Mouse (Mus musculus): Measurements from ENCODE around the gene Cmss1.

DNA sequence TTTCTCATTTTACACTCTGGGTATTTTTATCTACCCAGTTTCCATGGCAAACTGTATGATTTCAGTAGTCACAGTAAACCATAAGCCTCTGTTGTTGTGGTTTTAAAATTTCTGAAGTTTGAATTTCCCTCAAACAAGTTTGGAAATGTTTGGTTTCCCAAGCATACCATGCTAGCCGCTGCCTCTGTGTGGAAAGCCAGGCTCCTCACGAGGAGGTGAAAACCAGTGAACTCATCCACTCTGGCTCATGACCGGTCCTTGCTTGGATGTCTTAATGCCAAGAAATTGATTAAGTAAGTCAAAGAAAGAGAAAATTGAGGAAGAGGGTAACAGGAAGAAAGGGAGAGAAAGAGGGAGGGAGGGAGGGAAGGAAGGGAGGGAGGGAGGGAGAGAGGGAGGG, 48.4 kb downstream of the Cmss1 start:
- TF ChIP-seq CTCF (IDR thresholded peaks at IDR 0.05; ENCODE audit: borderline replicate concordance, insufficient read depth, low read length): no peak
- TF ChIP-seq POLR2A (IDR thresholded peaks at IDR 0.05; ENCODE audit: low read depth, low read length): no peak

Data from embryonic fibroblast, embryonic 13.5 days (primary cell).